Mouse (Mus musculus) MEL (cell line): Measurements from ENCODE around the gene 1700023F06Rik.

ENCODE experiments used
- CTCF ChIP-seq, 3 experiments: IDR thresholded peaks in 2 of 3; conservative IDR thresholded peaks in 1 of 3; 2 replicates each; pipeline ENCODE4 v1.5.1; 2011 to 2012; ENCODE audit warnings: low read length in 3 of 3, low read depth in 2 of 3, mild to moderate bottlenecking in 2 of 3, improper control_type of control experiment in 1 of 3, inconsistent platforms in 1 of 3, mixed read lengths in 1 of 3, moderate library complexity in 1 of 3; ENCODE audit not compliant: control insufficient read depth in 1 of 3, insufficient read depth in 1 of 3, poor library complexity in 1 of 3, severe bottlenecking in 1 of 3
- POLR2A ChIP-seq, 2 experiments: IDR thresholded peaks; 2 replicates each; pipeline ENCODE4 v1.6.1; 2011 to 2012; ENCODE audit warnings: low read length in 2 of 2, mild to moderate bottlenecking in 2 of 2, control low read depth in 1 of 2, improper control_type of control experiment in 1 of 2, low read depth in 1 of 2, moderate library complexity in 1 of 2; ENCODE audit not compliant: control insufficient read depth in 1 of 2, insufficient read depth in 1 of 2, poor library complexity in 1 of 2
- ZKSCAN1 ChIP-seq: IDR thresholded peaks from 2 replicates; pipeline ENCODE4 v1.6.1; 2012; ENCODE audit warnings: low read depth, mild to moderate bottlenecking, inconsistent platforms, low read length, improper control_type of control experiment, moderate library complexity

GRCm38 (mm10) chr11:103208458-103208857 lies at the start of gene 1700023F06Rik:
- TF ChIP-seq CTCF (IDR thresholded peaks at IDR 0.05 in 2 of 3, conservative IDR thresholded peaks at IDR 0.05 in 1 of 3; ENCODE audit: control insufficient read depth in 1 of 3, insufficient read depth in 1 of 3, low read depth in 2 of 3, low read length in 3 of 3, poor library complexity in 1 of 3, severe bottlenecking in 1 of 3) (no peak), ZKSCAN1 (no peak), POLR2A (IDR thresholded peaks at IDR 0.05; ENCODE audit: control insufficient read depth in 1 of 2, insufficient read depth in 1 of 2, low read depth in 1 of 2, low read length in 2 of 2, poor library complexity in 1 of 2) (no peak)
